Mouse (Mus musculus) hindbrain, embryonic 16.5 days (tissue): Measurements from ENCODE around the gene Syt5. TPM values are rescaled to one million over a fixed set of nuclear protein-coding genes. Genes with fewer than 3 reads are reported as not detected.

ENCODE experiments used
- ATAC-seq: fragments of 200-750 bp; cut with Nextera tagmentation; 2 replicates; pipeline ENCODE4 v1.8.0; 2017; ENCODE audit warnings: moderate TSS enrichment, moderate library complexity
- H3K27ac ChIP-seq: fragments of 300-500 bp; sonication (generic); 2 replicates; pipeline ENCODE4 v1.5.1; 2014; ENCODE audit warnings: low read depth, mild to moderate bottlenecking, control low read depth, low read length, moderate library complexity
- H3K27me3 ChIP-seq: fragments of 300-500 bp; sonication (generic); replicated peaks from 2 replicates; pipeline ENCODE4 v1.6.1; 2014; ENCODE audit warnings: low read length; ENCODE audit not compliant: control insufficient read depth, insufficient read depth
- H3K36me3 ChIP-seq: fragments of 300-500 bp; sonication (generic); 2 replicates; pipeline ENCODE4 v1.6.1; 2014; ENCODE audit warnings: mild to moderate bottlenecking, low read length, moderate library complexity, mixed read lengths; ENCODE audit not compliant: control insufficient read depth, insufficient read depth
- H3K4me1 ChIP-seq: fragments of 300-500 bp; sonication (generic); 2 replicates; pipeline ENCODE4 v1.6.1; 2014; ENCODE audit warnings: low read depth, low read length; ENCODE audit not compliant: control insufficient read depth, insufficient read depth
- H3K4me2 ChIP-seq: fragments of 300-500 bp; sonication (generic); 2 replicates; pipeline ENCODE4 v1.6.1; 2014; ENCODE audit warnings: mild to moderate bottlenecking, low read length, control low read depth, moderate library complexity
- H3K4me3 ChIP-seq: fragments of 300-500 bp; sonication (generic); 2 replicates; pipeline ENCODE4 v1.5.1; 2014; ENCODE audit warnings: mild to moderate bottlenecking, low read length, control low read depth, moderate library complexity
- H3K9ac ChIP-seq: fragments of 300-500 bp; sonication (generic); 2 replicates; pipeline ENCODE4 v1.6.1; 2014; ENCODE audit warnings: low read depth, mild to moderate bottlenecking, control low read depth, low read length, moderate library complexity
- H3K9me3 ChIP-seq: fragments of 300-500 bp; sonication (generic); 2 replicates; pipeline ENCODE4 v1.6.1; 2014; ENCODE audit warnings: mild to moderate bottlenecking, low read length, moderate library complexity; ENCODE audit not compliant: control insufficient read depth
- WGBS: fragments of 180-500 bp; shearing (Covaris S2); extraction: QIAGEN DNeasy Blood & Tissue Kit; methylation state at CpG from one replicate; pipeline ENCODE4 v1.1.7; 2014; 5-methylcytosine and 5-hydroxymethylcytosine counted together
- microRNA-seq: library from miRNA; unstranded; fragments of <30 nt; microRNA quantifications from one replicate; pipeline ENCODE4, GENCODE M21; 2017
- polyA plus RNA-seq: library from polyadenylated mRNA; unstranded; fragments of >200 nt; fragmentation: Nextera tagmentation; extraction: Ambion mirVana; gene quantifications from 2 replicates; pipeline ENCODE4 v1.2.1, GENCODE M21; 2015

The Syt5 gene
- polyA plus RNA-seq, 1 experiment from 2014 or later: 119 TPM

- no peak overlapping the region for H3K27ac ChIP-seq
- no peaks in the 10 kb centered on the region for H3K27me3 ChIP-seq
- H3K9ac ChIP-seq: no peak overlapping the region
- peaks cover 6% of the 10 kb centered on the region; the same call in 1 of the 2 replicates for H3K36me3 ChIP-seq
- no peak overlapping the region for H3K4me2 ChIP-seq
- H3K4me1 ChIP-seq: peaks cover 31% of the 10 kb centered on the region
- WGBS: 87% methylated on average over 3 of the region's 3 CpGs
- H3K9me3 ChIP-seq: no peaks in the 10 kb centered on the region
- H3K4me3 ChIP-seq: no peak overlapping the region
- no peak for ATAC-seq
Observed at GRCm38 (mm10) chr7:4496468-4496867, 50.9 kb downstream of the Syt5 start.

DNA sequence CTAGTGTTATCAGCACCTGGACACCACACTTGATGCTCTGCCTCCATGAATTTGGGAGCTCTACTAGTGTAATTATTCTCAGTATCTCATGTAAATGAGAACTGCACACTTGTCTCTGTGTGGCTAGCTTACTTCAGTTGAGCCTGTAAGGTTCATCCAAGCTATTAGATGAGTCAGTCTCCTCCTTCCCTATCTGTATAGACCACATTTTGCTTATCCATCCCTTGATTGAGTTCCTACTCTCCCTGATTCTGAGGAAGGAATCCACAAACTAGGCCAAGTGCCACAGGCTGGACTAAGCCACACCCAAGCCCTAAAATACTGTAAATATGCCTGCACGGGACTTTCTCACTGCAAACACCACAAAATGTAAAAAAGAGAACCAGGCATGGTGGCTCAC is 53.4 kb downstream of the Syt5 start:
- Histone ChIP-seq H3K9ac (no peak overlapping the region), H3K9me3 (no peaks in the 10 kb centered on the region), H3K4me3 (no peak overlapping the region), H3K4me1 (peaks cover 15% of the 10 kb centered on the region), H3K27me3 (no peaks in the 10 kb centered on the region), H3K27ac (no peak overlapping the region), H3K4me2 (no peak overlapping the region), H3K36me3 (peaks cover 6% of the 10 kb centered on the region; the same call in 1 of the 2 replicates)
- no peak for ATAC-seq
- 100% methylated on average over 1 of the region's 1 CpGs for WGBS

DNA sequence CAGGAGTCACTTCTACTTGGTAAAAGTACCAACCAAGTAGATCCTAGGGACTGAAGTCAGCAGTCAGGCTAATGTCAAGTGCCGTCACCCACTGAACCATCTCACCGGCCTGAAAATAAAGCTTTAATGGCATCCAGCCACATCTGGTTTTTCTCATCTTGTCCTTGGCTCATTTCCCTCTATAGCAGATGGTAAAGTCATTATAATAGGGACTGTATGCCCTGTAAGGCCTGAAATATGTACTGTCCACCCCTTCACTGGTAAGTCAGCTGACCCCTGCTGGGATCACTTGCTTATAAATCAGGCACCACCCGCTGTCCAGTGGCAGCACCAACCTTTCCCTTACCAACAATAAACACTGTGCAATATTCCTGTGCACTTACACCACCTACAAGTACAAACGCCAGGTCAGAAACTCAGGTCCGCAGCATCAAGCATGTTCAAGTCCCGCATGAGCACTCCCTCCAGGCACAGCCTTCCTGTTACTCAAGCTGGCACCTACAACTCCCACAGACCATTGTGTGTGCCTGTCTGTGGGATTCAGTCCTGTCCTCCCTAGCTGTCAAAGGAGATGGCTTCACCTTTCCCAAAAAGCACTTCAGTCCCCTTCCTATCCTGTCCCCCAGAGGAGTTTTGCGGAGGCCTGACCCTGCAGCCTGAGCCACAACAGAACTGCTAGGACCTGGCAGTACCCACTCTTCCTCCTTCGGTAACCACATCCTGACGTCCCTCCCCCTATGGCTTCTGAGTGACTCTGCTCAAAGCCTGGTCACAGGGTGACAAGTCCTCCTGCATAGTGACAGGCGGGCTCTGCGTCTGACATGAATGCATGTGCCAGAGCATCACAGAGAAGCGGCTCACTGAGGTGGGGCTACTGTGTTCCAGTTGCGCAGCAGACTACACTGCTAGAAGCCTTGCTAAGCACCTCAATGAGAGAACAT is 54.8 kb downstream of the Syt5 start:
- Histone ChIP-seq H3K4me1 (peaks cover 1% of the 10 kb centered on the region), H3K4me3 (no peak overlapping the region), H3K36me3 (peaks cover 6% of the 10 kb centered on the region; the same call in 1 of the 2 replicates), H3K27me3 (no peaks in the 10 kb centered on the region), H3K27ac (no peak overlapping the region), H3K4me2 (no peak overlapping the region), H3K9me3 (no peaks in the 10 kb centered on the region), H3K9ac (no peak overlapping the region)
- no peak for ATAC-seq
- 88% methylated on average over 13 of the region's 13 CpGs for whole genome bisulfite sequencing

DNA sequence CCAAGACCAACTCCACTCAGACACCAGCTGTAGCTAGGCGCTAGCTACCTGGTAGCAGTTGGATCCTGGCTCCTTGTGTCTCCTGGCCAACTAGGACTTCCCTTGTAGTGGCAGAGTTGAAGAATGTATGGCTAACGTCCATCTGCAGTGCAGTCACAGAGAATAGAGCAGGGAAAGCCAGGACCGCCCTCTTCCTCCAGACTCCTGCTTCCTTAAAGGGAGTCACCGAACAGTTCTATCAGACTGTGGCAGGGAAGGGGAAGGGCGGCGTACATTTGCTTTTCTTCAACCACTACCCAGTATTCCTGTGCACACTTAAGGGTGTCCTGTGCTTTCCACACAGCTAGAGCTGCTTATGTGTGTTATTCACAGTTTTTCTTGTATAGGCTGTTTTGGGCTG is 56.0 kb downstream of the Syt5 start:
- H3K36me3 ChIP-seq: peaks cover 16% of the 10 kb centered on the region
- no peak overlapping the region for H3K4me3 ChIP-seq
- H3K9ac ChIP-seq: no peak overlapping the region
- H3K9me3 ChIP-seq: no peaks in the 10 kb centered on the region
- H3K27me3 ChIP-seq: no peaks in the 10 kb centered on the region
- H3K4me2 ChIP-seq: no peak overlapping the region
- WGBS: 86% methylated on average over 6 of the region's 6 CpGs
- no peaks in the 10 kb centered on the region for H3K4me1 ChIP-seq
- no peak overlapping the region for H3K27ac ChIP-seq
- no peak for ATAC-seq

Small RNA genes lying within 50 kb of the gene (microRNA-seq; reads per million reads assigned to microRNA genes)
- not detected for gene Gm23577

Other genes starting within 250 kb of the Syt5 start
- not detected in 2 replicates for gene Ncr1, start 209.8 kb downstream of the Syt5 start, polyA plus RNA-seq
- 0.04 and 0.05 TPM in 2 replicates for gene Gp6, start 149.8 kb downstream of the Syt5 start, polyA plus RNA-seq
- 43.3 and 43.5 TPM in 2 replicates for gene Rdh13, start 101.9 kb downstream of the Syt5 start, polyA plus RNA-seq
- 16.3 and 16.5 TPM in 2 replicates for gene Eps8l1, start 86.9 kb downstream of the Syt5 start, polyA plus RNA-seq
- 18.3 and 38.5 TPM in 2 replicates for gene Ppp1r12c, start 45.9 kb downstream of the Syt5 start, polyA plus RNA-seq
- 3.7 and 15.9 TPM in 2 replicates for gene Tnnt1, start 31.2 kb downstream of the Syt5 start, polyA plus RNA-seq
- gene Tnni3, start 23.3 kb downstream of the Syt5 start, polyA plus RNA-seq: 1.7 and 2.0 TPM in 2 replicates
- 2.8 TPM in 2 replicates for gene Dnaaf3, start 15.1 kb downstream of the Syt5 start, polyA plus RNA-seq
- 0.91 and 1.1 TPM in 2 replicates for gene Ptprh, start 56.5 kb upstream of the Syt5 start, polyA plus RNA-seq
- gene Tmem86b, start 83.9 kb upstream of the Syt5 start, polyA plus RNA-seq: 1.9 and 2.0 TPM in 2 replicates
- 4.3 and 6.2 TPM in 2 replicates for gene Ppp6r1, start 111.5 kb upstream of the Syt5 start, polyA plus RNA-seq
- gene Hspbp1, start 137.5 kb upstream of the Syt5 start, polyA plus RNA-seq: 175 and 188 TPM in 2 replicates
- gene Brsk1, start 143.1 kb upstream of the Syt5 start, polyA plus RNA-seq: 6.8 and 7.1 TPM in 2 replicates
- 0.12 and 0.18 TPM in 2 replicates for gene Tmem150b, start 177.7 kb upstream of the Syt5 start, polyA plus RNA-seq
- 47.4 and 57.4 TPM in 2 replicates for gene Kmt5c, start 192.6 kb upstream of the Syt5 start, polyA plus RNA-seq
- 23.1 and 29.7 TPM in 2 replicates for gene Cox6b2, start 205.6 kb upstream of the Syt5 start, polyA plus RNA-seq
- not detected in 2 replicates for gene Fam71e2, start 223.8 kb upstream of the Syt5 start, polyA plus RNA-seq
- gene Il11, start 235.3 kb upstream of the Syt5 start, polyA plus RNA-seq: 0.95 and 1.3 TPM in 2 replicates
- gene Tmem190, start 235.4 kb upstream of the Syt5 start, polyA plus RNA-seq: 0.68 TPM in 1 of 2 replicates, not detected in the other
- gene Tmem238, start 242.1 kb upstream of the Syt5 start, polyA plus RNA-seq: 6.8 and 9.2 TPM in 2 replicates
- gene Rpl28, start 245.3 kb upstream of the Syt5 start, polyA plus RNA-seq: 206 and 212 TPM in 2 replicates